Mouse (Mus musculus) G1E (cell line): ENCODE data around the gene Plekho2. TPM values are rescaled to one million over a fixed set of nuclear protein-coding genes. Genes with fewer than 3 reads are reported as not detected.

Experiments used
- ATAC-seq: 2 replicates; pipeline ENCODE4 v1.8.0; 2016; ENCODE audit warnings: mild to moderate bottlenecking; ENCODE audit not compliant: insufficient number of reproducible peaks, poor library complexity, low FRiP score, severe bottlenecking; ENCODE audit errors: extremely low read depth
- DNase-seq: peaks from one replicate; pipeline ENCODE4 v3.0.0; 2012; ENCODE audit warnings: low spot score
- H3K27me3 ChIP-seq: 2 replicates; pipeline ENCODE4 v1.6.1; 2012; ENCODE audit warnings: mild to moderate bottlenecking, low read length, inconsistent platforms; ENCODE audit not compliant: insufficient read depth
- H3K36me3 ChIP-seq: replicated peaks from 2 replicates; pipeline ENCODE3; 2012; ENCODE audit warnings: mild to moderate bottlenecking, inconsistent platforms
- H3K4me1 ChIP-seq: 2 replicates; pipeline ENCODE4 v1.6.1; 2012; ENCODE audit warnings: low read depth, low read length, inconsistent platforms, mixed read lengths; ENCODE audit not compliant: insufficient read depth
- H3K4me3 ChIP-seq: 2 replicates; pipeline ENCODE4 v1.5.1; 2012; ENCODE audit warnings: low read depth, mild to moderate bottlenecking, inconsistent platforms, low read length, moderate library complexity, mixed read lengths
- H3K9me3 ChIP-seq: replicated peaks from 2 replicates; pipeline ENCODE4 v1.6.1; 2012; ENCODE audit warnings: inconsistent platforms
- CTCF ChIP-seq: IDR thresholded peaks from 2 replicates; pipeline ENCODE4 v1.5.1; 2012; ENCODE audit warnings: low read depth, low read length, inconsistent platforms, mixed read lengths
- GATA1 ChIP-seq: IDR thresholded peaks from 2 replicates; pipeline ENCODE4 v1.6.1; 2012; ENCODE audit warnings: borderline replicate concordance, low read length, inconsistent platforms, mixed read lengths
- GATA2 ChIP-seq: IDR thresholded peaks from 2 replicates; pipeline ENCODE4 v1.6.1; 2012; ENCODE audit warnings: low read depth, low read length, inconsistent platforms, borderline replicate concordance
- POLR2AphosphoS5 ChIP-seq: IDR thresholded peaks from 2 replicates; pipeline ENCODE4 v1.6.1; 2012; ENCODE audit warnings: low read depth, low read length, inconsistent platforms; ENCODE audit not compliant: insufficient replicate concordance
- TAL1 ChIP-seq: conservative IDR thresholded peaks from 2 replicates; pipeline ENCODE4 v1.6.1; 2012; ENCODE audit warnings: low read depth, low read length, inconsistent platforms, mixed read lengths
- polyA plus RNA-seq: library from polyadenylated mRNA; stranded (reverse); fragments of >175 nt; gene quantifications from 2 replicates; pipeline ENCODE4 v1.2.3, GENCODE M21; 2012
- total RNA-seq, 2 experiments: library from RNA; stranded (forward) in 1 of 2; stranded (reverse) in 1 of 2; fragments of 200-1000 nt in 1 of 2; fragments of >200 nt in 1 of 2; fragmentation: Nextera tagmentation in 1 of 2; gene quantifications; 2 replicates each; pipeline ENCODE4 v1.2.3; 2014 to 2017

Gene Plekho2
- total and polyA plus RNA-seq, 3 experiments: 16.8 to 35.4 (median 26.9) TPM

GRCm38 (mm10) chr9:65537901-65538630 is 41.8 kb downstream of the Plekho2 start:
- Histone ChIP-seq H3K4me1 (peaks cover 52% of the 10 kb centered on the region), H3K4me3 (no peak overlapping the region), H3K9me3 (no peaks in the 10 kb centered on the region), H3K27me3 (peaks cover 19% of the 10 kb centered on the region; the same call in 1 of the 2 replicates), H3K36me3 (no peaks in the 10 kb centered on the region)
- ATAC-seq (no peak), DNase-seq (no peak)
- TF ChIP-seq POLR2AphosphoS5 (no peak), GATA2 (no peak), GATA1 (no peak), CTCF (no peak), TAL1 (no peak)

GRCm38 (mm10) chr9:65536491-65536890 is 43.3 kb downstream of the Plekho2 start:
- H3K4me3 ChIP-seq: no peak overlapping the region
- H3K4me1 ChIP-seq: peaks cover 48% of the 10 kb centered on the region
- no peak for DNase-seq
- H3K27me3 ChIP-seq: peaks cover 24% of the 10 kb centered on the region; the same call in 1 of the 2 replicates
- ATAC-seq: no peak
- no peaks in the 10 kb centered on the region for H3K9me3 ChIP-seq
- no peaks in the 10 kb centered on the region for H3K36me3 ChIP-seq
- TF ChIP-seq POLR2AphosphoS5 (no peak), CTCF (no peak), GATA2 (no peak), TAL1 (no peak), GATA1 (no peak)

GRCm38 (mm10) chr9:65535789-65536469 is 43.9 kb downstream of the Plekho2 start:
- ATAC-seq (no peak), DNase-seq (no peak)
- no peak overlapping the region for H3K4me3 ChIP-seq
- peaks cover 27% of the 10 kb centered on the region; the same call in 1 of the 2 replicates for H3K27me3 ChIP-seq
- peaks cover 43% of the 10 kb centered on the region for H3K4me1 ChIP-seq
- no peaks in the 10 kb centered on the region for H3K9me3 ChIP-seq
- TF ChIP-seq CTCF (no peak), TAL1 (no peak), GATA2 (no peak), POLR2AphosphoS5 (no peak), GATA1 (no peak)
- no peaks in the 10 kb centered on the region for H3K36me3 ChIP-seq

GRCm38 (mm10) chr9:65535191-65535722 is 44.6 kb downstream of the Plekho2 start:
- ATAC-seq: no peak
- H3K9me3 ChIP-seq: no peaks in the 10 kb centered on the region
- TF ChIP-seq GATA1 (no peak), TAL1 (no peak), POLR2AphosphoS5 (no peak), CTCF (no peak), GATA2 (no peak)
- no peak for DNase-seq
- H3K27me3 ChIP-seq: peaks cover 27% of the 10 kb centered on the region; the same call in 1 of the 2 replicates
- H3K36me3 ChIP-seq: no peaks in the 10 kb centered on the region
- H3K4me3 ChIP-seq: no peak overlapping the region
- H3K4me1 ChIP-seq: peaks cover 43% of the 10 kb centered on the region

- Histone ChIP-seq H3K4me3 (no peak overlapping the region), H3K9me3 (no peaks in the 10 kb centered on the region), H3K36me3 (no peaks in the 10 kb centered on the region), H3K27me3 (peaks cover 31% of the 10 kb centered on the region; the same call in 1 of the 2 replicates), H3K4me1 (peaks cover 47% of the 10 kb centered on the region)
- TF ChIP-seq TAL1 (no peak), GATA1 (no peak), POLR2AphosphoS5 (no peak), CTCF (no peak), GATA2 (no peak)
- ATAC-seq (no peak), DNase-seq (no peak)
Measured at GRCm38 (mm10) chr9:65534111-65534510, 45.7 kb downstream of the Plekho2 start.

GRCm38 (mm10) chr9:65532986-65533385 is 46.9 kb downstream of the Plekho2 start:
- TF ChIP-seq CTCF (no peak), POLR2AphosphoS5 (no peak), TAL1 (no peak), GATA1 (no peak), GATA2 (no peak)
- H3K27me3 ChIP-seq: peaks cover 36% of the 10 kb centered on the region; the same call in 1 of the 2 replicates
- ATAC-seq (no peak), DNase-seq (no peak)
- H3K9me3 ChIP-seq: no peaks in the 10 kb centered on the region
- H3K4me1 ChIP-seq: peaks cover 49% of the 10 kb centered on the region
- H3K36me3 ChIP-seq: no peaks in the 10 kb centered on the region
- no peak overlapping the region for H3K4me3 ChIP-seq
